Mouse (Mus musculus) heart, embryonic 15.5 days (tissue): ENCODE measurements around the gene Dach2. TPM values are rescaled to one million over a fixed set of nuclear protein-coding genes. Genes with fewer than 3 reads are reported as not detected.
"Not testable (repeated sequence)": the region's sequence is repeated elsewhere in the genome, so short reads cannot be mapped to it uniquely, and the experiment has no call there.

Experiments
- ATAC-seq: fragments of 200-750 bp; cut with Nextera tagmentation; replicated peaks from 2 replicates; pipeline ENCODE4 v1.8.0; 2017; ENCODE audit warnings: low read depth, moderate TSS enrichment; ENCODE audit not compliant: insufficient number of reproducible peaks, insufficient read depth, low FRiP score
- H3K27ac ChIP-seq: fragments of 300-500 bp; sonication (generic); 2 replicates; pipeline ENCODE4 v1.5.1; 2015; ENCODE audit warnings: mild to moderate bottlenecking, inconsistent platforms
- H3K27me3 ChIP-seq: fragments of 300-500 bp; sonication (generic); 2 replicates; pipeline ENCODE4 v1.6.1; 2015; ENCODE audit warnings: inconsistent platforms
- H3K36me3 ChIP-seq: fragments of 300-500 bp; sonication (generic); 2 replicates; pipeline ENCODE4 v1.6.1; 2015; ENCODE audit warnings: mild to moderate bottlenecking, inconsistent platforms
- H3K4me1 ChIP-seq: fragments of 300-500 bp; sonication (generic); replicated peaks from 2 replicates; pipeline ENCODE4 v1.6.1; 2015; ENCODE audit warnings: inconsistent platforms
- H3K4me2 ChIP-seq: fragments of 300-500 bp; sonication (generic); 2 replicates; pipeline ENCODE4 v1.6.1; 2015; ENCODE audit warnings: inconsistent platforms, mild to moderate bottlenecking, moderate library complexity
- H3K4me3 ChIP-seq: fragments of 300-500 bp; sonication (generic); 2 replicates; pipeline ENCODE4 v1.5.1; 2015; ENCODE audit warnings: mild to moderate bottlenecking, inconsistent platforms
- H3K9ac ChIP-seq: fragments of 300-500 bp; sonication (generic); 2 replicates; pipeline ENCODE4 v1.6.1; 2015; ENCODE audit warnings: mild to moderate bottlenecking, inconsistent platforms
- H3K9me3 ChIP-seq: fragments of 300-500 bp; sonication (generic); replicated peaks from 2 replicates; pipeline ENCODE4 v1.6.1; 2016; ENCODE audit warnings: inconsistent platforms
- WGBS: fragments of 180-500 bp; shearing (Covaris S2); methylation state at CpG from one replicate; pipeline ENCODE4 v1.1.7; 2015; ENCODE audit warnings: mixed read lengths; 5-methylcytosine and 5-hydroxymethylcytosine counted together
- polyA plus RNA-seq: library from polyadenylated mRNA; unstranded; fragments of >200 nt; fragmentation: Nextera tagmentation; extraction: Ambion mirVana; gene quantifications from 2 replicates; pipeline ENCODE4 v1.2.1, GENCODE M21; 2015

The Dach2 gene
- 0.19 and 0.90 TPM in 2 replicates for polyA plus RNA-seq

DNA sequence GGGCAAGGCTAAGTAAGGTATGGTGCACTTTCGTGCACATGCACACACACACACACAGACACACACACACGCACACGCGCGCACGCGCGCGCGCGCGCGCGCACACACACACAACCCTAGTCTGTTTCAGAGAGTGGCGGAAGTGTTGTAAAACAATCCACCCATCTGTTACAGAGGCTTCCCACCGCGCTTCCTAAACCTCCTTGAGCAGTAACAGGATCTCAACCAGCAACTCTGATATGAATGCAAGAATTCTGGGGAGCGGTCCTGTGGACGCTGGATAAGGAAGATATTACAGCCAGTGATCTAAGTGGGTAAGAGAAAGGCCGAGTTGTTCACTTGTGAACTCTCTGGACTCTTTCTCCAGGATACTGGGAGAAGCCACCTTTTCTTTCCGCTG, at the start of gene Dach2:
Gene Dach2 (plus strand): TSS at position 107 of the 400 bp plus-strand sequence.
- Histone ChIP-seq H3K9ac (peak within 1 kb of the TSS; percentile 33), H3K36me3 (no peaks in the 10 kb centered on the region), H3K4me3 (peak within 1 kb of the TSS; percentile 54), H3K4me2 (peak within 1 kb of the TSS; percentile 82), H3K4me1 (0 out of 2 replicates have a peak, but pooled peaks cover 2% of the 10 kb centered on the region), H3K27ac (no peak within 1 kb of the TSS), H3K27me3 (no peaks in the 10 kb centered on the region), H3K9me3 (no peaks in the 10 kb centered on the region)
- 19% methylated on average over 21 of the region's 21 CpGs for WGBS
- no peak for ATAC-seq

DNA sequence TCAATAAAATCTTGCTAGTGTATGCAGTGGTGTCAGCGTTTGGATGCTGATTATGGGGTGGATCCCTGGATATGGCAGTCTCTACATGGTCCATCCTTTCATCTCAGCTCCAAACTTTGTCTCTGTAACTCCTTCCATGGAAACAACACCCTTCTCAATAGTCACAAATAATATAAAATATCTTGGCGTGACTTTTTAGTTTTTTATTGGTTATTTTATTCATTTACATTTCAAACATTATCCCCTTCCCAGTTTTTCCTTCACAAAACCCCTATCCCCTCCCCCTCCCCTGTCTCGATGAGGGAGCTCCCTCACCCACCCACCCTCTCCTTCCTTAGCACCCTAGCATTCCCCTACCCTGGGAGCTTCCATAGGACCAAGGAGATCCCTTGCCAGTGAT, 44.9 kb upstream of the Dach2 start:
- H3K9ac ChIP-seq, H3K4me3 ChIP-seq, H3K9me3 ChIP-seq, H3K4me2 ChIP-seq, ATAC-seq, H3K27ac ChIP-seq, H3K4me1 ChIP-seq, H3K36me3 ChIP-seq, H3K27me3 ChIP-seq: not testable (repeated sequence)
- WGBS: 66% methylated on average over 3 of the region's 3 CpGs

DNA sequence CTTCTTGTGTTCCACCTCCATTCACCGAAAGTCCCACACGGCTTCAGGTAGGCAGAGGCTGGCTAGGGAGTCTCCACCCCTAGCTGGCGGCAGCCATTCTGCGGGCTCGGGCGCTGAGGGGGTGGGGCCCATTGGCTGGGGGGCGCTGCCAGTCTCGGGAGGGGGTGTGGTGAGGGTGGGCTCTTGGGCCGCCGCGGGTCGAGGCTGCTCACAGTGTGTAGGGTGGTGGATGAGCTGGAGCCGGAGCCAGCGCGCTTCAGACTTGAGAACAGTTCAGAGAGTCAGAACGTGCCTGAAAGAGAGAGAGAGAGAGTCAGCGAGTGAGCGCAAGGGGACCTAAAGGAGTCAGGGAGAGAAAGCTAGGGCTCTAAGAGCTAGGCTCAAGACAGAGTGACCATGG, 721 bp downstream of the Dach2 start:
- no peaks in the 10 kb centered on the region for H3K36me3 ChIP-seq
- WGBS: 13% methylated on average over 18 of the region's 18 CpGs
- peak; percentile 96 for ATAC-seq
- no peak overlapping the region for H3K27ac ChIP-seq
- H3K4me1 ChIP-seq: 0 out of 2 replicates have a peak, but pooled peaks cover 2% of the 10 kb centered on the region
- peak overlapping the region; percentile 82 for H3K4me2 ChIP-seq
- H3K4me3 ChIP-seq: peak overlapping the region; percentile 54
- no peaks in the 10 kb centered on the region for H3K9me3 ChIP-seq
- H3K9ac ChIP-seq: peak overlapping the region; percentile 33
- no peaks in the 10 kb centered on the region for H3K27me3 ChIP-seq

DNA sequence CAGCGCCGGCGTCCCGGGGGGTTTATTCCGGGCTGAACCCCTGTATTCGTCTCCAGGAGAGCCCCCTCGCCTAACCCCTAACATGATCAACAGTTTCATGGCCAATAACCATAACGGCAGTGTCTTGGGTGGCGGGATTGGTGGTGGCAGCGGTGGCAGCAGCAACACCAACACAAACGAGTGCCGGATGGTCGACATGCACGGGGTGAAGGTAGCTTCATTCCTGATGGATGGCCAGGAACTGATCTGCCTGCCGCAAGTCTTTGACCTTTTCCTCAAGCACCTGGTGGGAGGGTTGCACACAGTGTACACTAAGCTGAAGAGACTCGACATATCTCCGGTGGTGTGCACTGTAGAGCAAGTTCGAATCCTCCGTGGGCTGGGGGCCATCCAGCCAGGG, 1.2 kb downstream of the Dach2 start:
- H3K4me1 ChIP-seq: 0 out of 2 replicates have a peak, but pooled peaks cover 2% of the 10 kb centered on the region
- H3K4me2 ChIP-seq: peak overlapping the region; percentile 82
- peak overlapping the region; percentile 33 for H3K9ac ChIP-seq
- no peak for ATAC-seq
- 14% methylated on average over 19 of the region's 19 CpGs for WGBS
- H3K27me3 ChIP-seq: no peaks in the 10 kb centered on the region
- peak overlapping the region; percentile 54 for H3K4me3 ChIP-seq
- no peaks in the 10 kb centered on the region for H3K36me3 ChIP-seq
- no peaks in the 10 kb centered on the region for H3K9me3 ChIP-seq
- no peak overlapping the region for H3K27ac ChIP-seq

DNA sequence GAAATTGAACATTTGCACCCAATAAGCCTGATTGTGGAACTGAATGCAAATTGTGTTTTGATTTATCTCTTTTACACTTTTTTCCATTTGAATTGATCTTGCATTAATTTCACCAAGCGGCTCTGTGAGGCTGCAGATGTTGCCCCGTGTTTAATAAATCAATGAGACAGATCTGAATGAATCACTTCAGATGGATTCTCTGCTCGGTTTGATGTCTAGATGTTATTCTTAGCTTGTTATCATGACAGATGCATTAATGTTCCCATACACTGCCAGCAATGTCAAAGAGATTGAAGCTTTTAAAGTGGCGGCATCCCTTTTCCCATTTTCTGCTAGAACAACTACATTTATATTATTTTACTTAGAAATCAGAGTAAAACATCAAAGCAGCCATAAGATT, 7.0 kb downstream of the Dach2 start:
- H3K27me3 ChIP-seq: no peaks in the 10 kb centered on the region
- no peak for ATAC-seq
- H3K9me3 ChIP-seq: no peaks in the 10 kb centered on the region
- H3K27ac ChIP-seq: no peak overlapping the region
- no peaks in the 10 kb centered on the region for H3K36me3 ChIP-seq
- H3K4me3 ChIP-seq: no peak overlapping the region
- no peak overlapping the region for H3K9ac ChIP-seq
- no peaks in the 10 kb centered on the region for H3K4me1 ChIP-seq
- 52% methylated on average over 4 of the region's 4 CpGs for WGBS
- no peak overlapping the region for H3K4me2 ChIP-seq

DNA sequence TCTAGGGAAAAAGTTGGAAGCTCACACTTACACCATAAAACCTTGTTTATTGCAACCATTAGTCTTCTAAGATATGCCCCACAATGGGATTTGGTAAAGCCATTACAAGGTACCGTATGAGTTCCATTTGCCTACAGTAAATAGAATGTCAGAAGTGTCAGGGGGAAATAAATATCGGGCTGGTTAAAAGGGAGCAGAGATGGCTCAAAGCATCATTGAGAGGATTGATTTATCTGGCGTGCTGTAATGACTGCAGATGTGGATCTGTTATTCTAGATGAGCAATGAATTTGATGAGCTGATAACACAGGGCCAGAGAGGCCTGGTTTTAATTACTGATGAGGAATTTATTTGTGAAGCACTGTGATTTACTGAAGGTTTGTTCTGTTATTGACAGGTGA, 40.8 kb downstream of the Dach2 start:
- Histone ChIP-seq H3K36me3 (no peaks in the 10 kb centered on the region), H3K4me1 (no peaks in the 10 kb centered on the region), H3K27ac (no peak overlapping the region), H3K9ac (no peak overlapping the region), H3K4me2 (no peak overlapping the region), H3K27me3 (no peaks in the 10 kb centered on the region), H3K4me3 (no peak overlapping the region), H3K9me3 (no peaks in the 10 kb centered on the region)
- 53% methylated on average over 3 of the region's 3 CpGs for WGBS
- ATAC-seq: no peak

DNA sequence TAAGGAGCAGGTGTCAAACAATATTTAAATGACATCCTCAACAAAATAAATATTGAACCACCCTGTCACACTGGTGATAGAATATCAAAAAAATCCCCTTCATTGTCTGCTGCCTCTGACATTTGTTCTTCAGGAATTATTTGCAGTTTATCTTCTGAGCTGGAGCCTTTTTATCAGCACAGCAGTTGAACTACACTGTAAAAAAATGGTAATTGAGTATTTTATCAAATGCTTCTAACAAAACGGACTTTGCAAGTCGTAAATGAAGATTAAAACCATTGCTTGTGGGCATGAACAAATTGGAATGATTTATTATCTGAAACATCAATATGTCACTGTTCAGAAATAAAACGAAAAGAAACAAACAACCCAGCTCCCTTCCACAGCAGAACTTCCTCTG, 97.1 kb downstream of the Dach2 start:
- ATAC-seq: no peak
- Histone ChIP-seq H3K27me3 (no peaks in the 10 kb centered on the region), H3K36me3 (no peaks in the 10 kb centered on the region), H3K9me3 (no peaks in the 10 kb centered on the region), H3K4me2 (no peak overlapping the region), H3K27ac (no peak overlapping the region), H3K4me1 (no peaks in the 10 kb centered on the region), H3K9ac (no peak overlapping the region), H3K4me3 (no peak overlapping the region)
- 42% methylated on average over 3 of the region's 3 CpGs for WGBS

DNA sequence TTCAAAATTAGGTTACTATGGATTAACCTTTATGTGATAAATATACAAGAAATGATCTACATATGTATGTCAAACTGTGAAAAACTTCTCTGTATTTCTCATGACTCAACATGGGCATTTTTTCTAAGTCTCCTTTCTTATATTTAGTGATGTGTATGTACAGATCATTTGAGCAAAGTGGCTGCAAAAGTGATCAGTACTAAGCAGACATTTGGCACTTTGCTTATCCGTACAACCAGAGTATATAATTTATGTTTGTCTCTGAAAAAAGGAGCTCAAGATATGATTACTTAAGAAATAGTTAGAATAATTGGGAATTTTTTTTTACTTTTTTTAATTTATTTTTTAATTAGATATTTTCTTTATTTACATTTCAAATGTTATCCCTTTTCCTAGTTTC, 111.4 kb downstream of the Dach2 start:
- no peaks in the 10 kb centered on the region for H3K36me3 ChIP-seq
- H3K4me2 ChIP-seq: no peak overlapping the region
- no peak overlapping the region for H3K9ac ChIP-seq
- no peak overlapping the region for H3K4me3 ChIP-seq
- no peaks in the 10 kb centered on the region for H3K27me3 ChIP-seq
- H3K9me3 ChIP-seq: no peaks in the 10 kb centered on the region
- no peaks in the 10 kb centered on the region for H3K4me1 ChIP-seq
- H3K27ac ChIP-seq: no peak overlapping the region
- 79% methylated on average over 1 of the region's 1 CpGs for WGBS
- no peak for ATAC-seq

DNA sequence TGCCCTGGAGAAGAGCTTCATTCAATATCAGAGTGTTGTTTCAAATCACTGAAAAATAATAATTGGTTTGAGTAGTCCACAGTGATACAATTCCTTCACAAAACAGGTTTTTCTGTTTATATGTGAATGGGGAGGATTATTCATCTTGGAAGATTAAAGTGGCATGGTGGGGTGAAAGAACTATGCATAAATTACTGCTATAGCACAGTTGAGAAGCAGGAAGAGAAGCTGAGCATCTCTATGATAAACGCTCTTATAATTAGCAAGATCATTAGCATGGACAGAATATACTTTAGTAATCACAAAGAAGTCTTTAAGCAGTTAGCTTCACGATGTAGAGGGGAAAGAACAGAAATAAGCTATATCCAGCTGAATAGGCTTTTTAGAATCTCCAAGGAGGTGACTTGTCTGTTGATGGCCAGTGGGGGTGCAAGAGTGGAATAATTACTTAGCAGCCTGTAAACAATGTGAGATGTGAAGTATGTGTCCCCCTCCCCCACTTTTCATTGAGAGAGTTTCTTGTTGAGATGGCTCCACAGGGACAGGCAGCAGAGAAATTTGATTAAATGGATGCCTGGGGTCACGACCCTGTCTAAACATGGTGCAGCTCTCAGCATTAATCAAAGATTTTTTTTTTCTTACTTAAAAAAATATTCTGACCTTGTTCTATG, 124.3 kb downstream of the Dach2 start:
- no peak overlapping the region for H3K9ac ChIP-seq
- no peak overlapping the region for H3K27ac ChIP-seq
- no peak for ATAC-seq
- H3K9me3 ChIP-seq: no peaks in the 10 kb centered on the region
- no peak overlapping the region for H3K4me2 ChIP-seq
- H3K4me1 ChIP-seq: no peaks in the 10 kb centered on the region
- no peaks in the 10 kb centered on the region for H3K36me3 ChIP-seq
- no peaks in the 10 kb centered on the region for H3K27me3 ChIP-seq
- 52% methylated on average over 3 of the region's 3 CpGs for WGBS
- H3K4me3 ChIP-seq: no peak overlapping the region

DNA sequence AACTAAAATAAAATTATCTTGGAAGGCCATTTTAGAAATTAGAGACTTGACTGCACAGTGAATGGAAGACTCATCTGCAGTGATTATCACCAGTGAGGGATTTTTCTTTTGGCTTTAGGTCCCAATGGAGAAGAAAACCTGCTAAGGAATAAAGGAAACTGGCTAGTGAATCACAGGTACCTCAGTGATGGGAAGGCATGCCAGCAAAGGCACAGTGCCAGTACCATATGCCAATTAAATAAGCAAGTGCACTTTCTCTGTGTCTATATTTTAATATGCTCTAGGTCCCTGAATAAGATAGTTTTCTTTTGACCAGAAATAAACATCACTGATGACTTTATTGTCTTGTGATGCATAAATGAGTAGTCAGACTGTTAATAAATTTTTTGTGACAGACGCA, 184.8 kb downstream of the Dach2 start:
- WGBS: 81% methylated on average over 1 of the region's 1 CpGs
- no peaks in the 10 kb centered on the region for H3K4me1 ChIP-seq
- no peaks in the 10 kb centered on the region for H3K9me3 ChIP-seq
- no peaks in the 10 kb centered on the region for H3K36me3 ChIP-seq
- no peak overlapping the region for H3K9ac ChIP-seq
- no peak for ATAC-seq
- no peak overlapping the region for H3K4me2 ChIP-seq
- H3K4me3 ChIP-seq: no peak overlapping the region
- H3K27ac ChIP-seq: no peak overlapping the region
- H3K27me3 ChIP-seq: no peaks in the 10 kb centered on the region

DNA sequence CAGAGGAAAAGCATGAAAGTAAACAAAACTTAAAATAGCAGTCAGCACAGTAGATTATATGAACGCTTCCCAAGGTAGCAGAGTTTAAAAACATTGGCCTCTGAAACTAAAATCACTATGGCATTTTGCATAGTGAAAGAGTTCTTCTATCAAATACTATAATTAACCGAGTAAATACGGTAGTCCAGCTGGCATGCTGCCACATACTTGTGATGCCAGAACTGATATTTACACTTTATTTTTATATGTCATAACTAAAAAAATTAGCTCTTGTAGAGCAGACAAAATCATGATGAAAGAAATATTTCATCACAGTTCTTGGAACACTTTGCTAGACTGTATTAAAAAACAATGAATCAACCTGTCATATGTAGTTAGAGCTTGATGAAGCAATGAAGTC, 247.8 kb downstream of the Dach2 start:
- Histone ChIP-seq H3K27me3 (no peaks in the 10 kb centered on the region), H3K27ac (no peak overlapping the region), H3K4me1 (no peaks in the 10 kb centered on the region), H3K4me3 (no peak overlapping the region), H3K9me3 (no peaks in the 10 kb centered on the region), H3K36me3 (no peaks in the 10 kb centered on the region), H3K9ac (no peak overlapping the region), H3K4me2 (no peak overlapping the region)
- WGBS: 54% methylated on average over 3 of the region's 3 CpGs
- no peak for ATAC-seq

DNA sequence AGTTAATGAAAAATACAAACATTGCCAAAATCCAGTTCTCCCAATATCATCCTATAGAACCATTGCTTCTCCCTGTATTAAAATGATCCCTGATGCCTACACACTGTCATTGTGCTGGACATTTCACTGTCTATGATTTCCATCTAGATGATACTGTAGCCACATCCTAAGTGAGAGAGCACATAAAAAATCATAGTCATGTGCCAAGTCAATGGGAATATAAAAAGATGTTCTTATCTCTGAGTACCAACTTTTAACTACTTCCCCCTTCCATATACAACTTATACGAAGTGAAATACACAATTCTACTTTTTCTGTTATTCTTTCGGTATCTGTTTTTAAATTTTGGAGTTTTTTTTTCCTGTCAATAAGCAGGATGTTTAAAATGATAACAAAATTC, 266.6 kb downstream of the Dach2 start:
- no peak for ATAC-seq
- no peaks in the 10 kb centered on the region for H3K27me3 ChIP-seq
- no peaks in the 10 kb centered on the region for H3K9me3 ChIP-seq
- no peak overlapping the region for H3K27ac ChIP-seq
- no peak overlapping the region for H3K4me3 ChIP-seq
- 65% methylated on average over 2 of the region's 2 CpGs for WGBS
- no peak overlapping the region for H3K9ac ChIP-seq
- H3K36me3 ChIP-seq: no peaks in the 10 kb centered on the region
- H3K4me1 ChIP-seq: no peaks in the 10 kb centered on the region
- no peak overlapping the region for H3K4me2 ChIP-seq
